Mouse (Mus musculus) 416B (cell line): ENCODE measurements around the gene Ifnl3.
A peak's percentile ranks its signal among the peaks of the same experiment; 100 is the strongest.

Experiments used
- DNase-seq: peaks from one replicate; pipeline ENCODE4 v3.0.0; 2011; ENCODE audit warnings: low read depth

The Ifnl3 gene

DNA sequence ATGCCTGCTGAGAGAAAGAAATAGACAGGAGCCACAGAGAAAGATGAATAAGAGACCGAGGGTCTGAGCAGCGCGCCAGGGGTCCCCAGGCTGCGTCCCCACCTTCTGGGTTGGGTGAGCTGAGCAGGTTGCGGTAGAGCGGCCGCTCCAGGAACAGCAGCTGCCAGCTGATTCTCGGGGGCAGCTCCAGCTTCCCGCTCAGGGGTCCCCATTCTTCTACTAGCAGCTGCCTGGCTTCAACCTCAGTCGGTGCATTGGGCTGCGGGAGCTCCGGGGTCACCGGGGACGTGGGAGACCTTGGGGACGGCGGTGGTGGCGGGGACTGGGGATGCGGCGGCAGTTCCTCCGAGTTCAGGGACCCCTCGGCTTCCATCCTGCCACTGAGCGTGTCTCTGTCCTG, 24.0 kb downstream of the Ifnl3 start:
- no peak for DNase-seq

DNA sequence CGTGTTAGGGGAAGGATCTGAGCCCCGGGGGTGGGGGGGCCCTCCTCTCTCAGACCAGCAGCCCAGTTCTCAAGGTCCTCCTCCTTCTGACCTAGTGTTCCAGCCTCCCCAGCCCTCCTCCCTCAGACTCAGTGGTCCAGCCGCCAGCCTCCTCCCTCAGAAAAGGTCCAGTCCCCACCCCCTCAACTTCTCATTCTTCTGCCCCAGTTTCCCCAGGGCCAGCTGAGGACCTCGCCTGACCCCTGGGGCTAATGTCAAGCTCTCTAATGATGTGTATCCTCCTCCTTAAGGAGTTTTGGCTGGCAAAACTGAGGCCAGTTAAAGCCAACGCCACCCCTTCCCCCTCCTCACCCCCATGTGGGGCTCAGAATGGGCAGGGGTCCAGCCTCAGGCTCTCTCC, 24.5 kb downstream of the Ifnl3 start, which contains the start of gene Nccrp1:
Nccrp1 (minus strand) TSS at position 101 of the 400 bp plus-strand sequence.
- DNase-seq, result no peak

DNA sequence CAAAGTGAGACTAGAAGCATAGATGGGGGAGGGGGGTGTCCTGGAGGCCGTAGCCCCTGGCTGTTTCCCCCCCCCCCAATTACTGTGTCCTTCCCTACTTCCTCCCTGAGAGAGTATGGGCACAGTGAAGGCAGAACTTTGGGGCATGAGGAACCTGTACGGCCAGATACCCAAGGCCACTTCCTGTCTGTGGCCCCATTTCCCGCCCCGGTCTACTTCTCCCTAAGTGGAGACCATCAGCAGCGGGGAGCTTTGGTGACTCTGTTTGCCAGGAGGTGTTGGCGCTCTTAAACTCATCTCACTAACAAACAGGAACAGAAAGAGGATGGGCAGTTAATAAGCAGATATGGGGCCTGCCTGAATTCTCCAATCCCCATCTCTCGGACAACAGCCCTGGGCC, 25.0 kb downstream of the Ifnl3 start:
- DNase-seq, result peak; percentile 81

DNA sequence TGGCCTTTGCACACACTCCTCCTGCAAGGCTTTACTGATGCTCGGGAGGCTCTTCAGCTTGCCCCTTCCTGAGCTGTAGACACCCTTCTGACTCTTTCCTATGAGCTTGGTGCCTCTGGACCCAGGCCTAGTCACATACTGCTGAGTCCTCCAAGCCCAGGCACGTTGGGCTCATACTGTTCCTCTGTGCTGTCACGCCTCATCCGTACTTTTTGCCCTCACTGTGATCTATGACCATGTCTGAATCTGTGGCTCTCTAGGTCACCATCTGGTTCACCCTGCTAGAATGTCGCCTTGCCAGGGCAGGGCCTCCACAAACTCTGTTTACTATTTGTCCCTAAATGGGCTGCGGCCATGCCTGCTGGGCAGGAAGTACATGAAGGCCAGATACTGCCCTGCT, 30.4 kb downstream of the Ifnl3 start:
- no peak for DNase-seq

DNA sequence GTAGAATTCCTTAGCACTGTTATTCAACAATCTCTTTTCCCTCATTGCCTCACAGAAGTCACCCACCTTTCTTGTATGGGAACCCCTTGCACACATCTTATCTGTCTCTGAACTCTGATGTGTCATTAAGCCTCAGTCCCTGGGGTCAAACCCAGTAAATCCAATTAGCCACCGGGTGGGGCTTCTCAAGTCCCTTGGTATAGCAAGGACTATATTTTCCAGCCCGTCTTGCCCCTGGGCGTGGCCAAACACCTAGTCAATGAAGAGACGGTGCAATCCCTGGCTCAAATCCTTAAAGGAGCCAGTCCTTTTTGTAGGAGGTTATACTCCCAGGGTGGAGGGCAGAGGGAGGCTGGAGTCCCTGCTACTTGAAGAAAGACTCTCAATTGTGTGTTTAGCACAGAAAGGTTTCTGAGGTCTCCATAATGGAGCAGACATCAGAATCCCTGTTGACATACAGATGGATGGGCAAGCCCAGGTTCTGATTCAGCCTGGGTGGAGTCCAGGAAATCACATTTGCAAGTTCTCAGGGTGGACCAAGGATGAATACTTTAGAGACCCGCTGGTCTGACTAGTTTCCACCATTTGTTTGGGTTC, 33.4 kb downstream of the Ifnl3 start:
- no peak for DNase-seq

DNA sequence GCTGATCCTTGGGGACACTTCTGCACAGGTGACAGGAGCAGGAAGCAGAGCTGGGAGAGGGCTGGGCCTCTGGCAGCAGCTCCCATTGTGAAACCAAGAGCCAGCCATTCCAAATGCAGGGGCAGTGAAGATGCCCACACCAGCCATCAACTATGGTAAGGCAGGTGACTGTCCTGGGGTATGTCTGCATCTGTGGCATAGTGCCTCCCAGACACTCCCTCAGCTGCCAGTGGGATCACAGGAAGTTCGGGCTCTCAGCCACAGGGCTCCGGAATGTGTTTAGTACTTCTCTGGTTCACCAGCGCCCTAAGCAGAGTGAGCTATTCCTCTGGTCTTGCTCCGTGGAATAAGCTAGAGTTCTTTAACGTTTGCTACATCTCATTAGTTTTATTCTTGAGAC, 34.4 kb downstream of the Ifnl3 start:
- no peak for DNase-seq

DNA sequence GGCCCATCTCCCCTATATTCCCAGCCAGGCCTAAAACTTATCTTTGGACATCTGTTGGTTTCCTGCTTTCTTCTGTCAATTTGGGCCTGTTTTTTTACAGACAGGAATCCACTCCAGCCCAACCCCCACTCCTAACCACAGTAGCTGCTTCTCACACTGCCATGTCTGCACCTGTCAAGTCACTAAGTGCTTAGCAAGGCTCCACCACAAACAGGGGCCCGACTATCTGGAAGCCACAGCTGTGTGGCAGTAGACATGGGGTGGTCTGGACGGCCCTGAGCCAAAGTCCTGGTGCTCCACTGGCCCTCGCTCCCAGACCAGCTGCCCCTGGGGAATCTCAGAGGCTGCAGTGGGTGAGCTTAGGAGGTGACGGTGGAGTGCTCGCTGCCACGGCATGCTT, 35.1 kb downstream of the Ifnl3 start:
- peak; percentile 56 for DNase-seq

DNA sequence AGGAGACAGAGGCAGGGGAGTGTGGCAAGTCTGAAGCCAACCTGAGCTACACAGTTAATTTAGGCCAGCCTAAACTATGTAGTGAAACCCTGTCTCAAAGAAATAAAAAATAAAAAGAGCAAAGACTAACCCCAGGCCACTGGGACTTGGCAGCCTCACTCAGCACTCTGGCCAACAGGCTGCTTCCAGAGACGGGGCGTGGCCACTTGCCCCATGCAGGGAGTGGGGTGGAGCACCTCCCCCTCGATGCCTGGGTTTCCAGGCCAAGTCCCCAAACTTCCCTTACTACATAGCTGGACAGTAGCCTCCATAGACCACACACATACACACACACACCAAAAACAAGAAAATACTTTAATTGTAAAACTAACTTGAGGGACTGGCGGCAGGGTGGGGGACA, 35.9 kb downstream of the Ifnl3 start:
- DNase-seq, result no peak

DNA sequence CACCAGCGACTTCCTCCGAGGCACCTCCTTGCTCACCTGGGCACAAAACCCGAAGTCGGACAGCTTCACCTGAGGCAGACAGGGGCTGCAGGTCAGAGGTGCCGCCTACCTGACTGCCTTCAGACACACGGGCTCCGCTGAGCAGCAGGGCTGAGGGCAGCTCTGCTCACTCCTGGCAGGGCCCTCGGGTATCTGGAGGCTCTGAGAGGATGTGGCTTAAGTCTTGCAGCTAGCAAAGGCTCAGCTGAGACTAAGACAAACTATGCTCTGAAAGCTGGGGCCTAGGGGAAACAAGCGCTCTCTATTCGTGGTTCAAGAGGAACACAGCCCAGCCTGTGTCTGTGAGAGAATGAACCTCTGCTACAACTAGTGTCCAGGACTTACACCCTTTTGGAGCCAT, 38.2 kb downstream of the Ifnl3 start:
- no peak for DNase-seq

DNA sequence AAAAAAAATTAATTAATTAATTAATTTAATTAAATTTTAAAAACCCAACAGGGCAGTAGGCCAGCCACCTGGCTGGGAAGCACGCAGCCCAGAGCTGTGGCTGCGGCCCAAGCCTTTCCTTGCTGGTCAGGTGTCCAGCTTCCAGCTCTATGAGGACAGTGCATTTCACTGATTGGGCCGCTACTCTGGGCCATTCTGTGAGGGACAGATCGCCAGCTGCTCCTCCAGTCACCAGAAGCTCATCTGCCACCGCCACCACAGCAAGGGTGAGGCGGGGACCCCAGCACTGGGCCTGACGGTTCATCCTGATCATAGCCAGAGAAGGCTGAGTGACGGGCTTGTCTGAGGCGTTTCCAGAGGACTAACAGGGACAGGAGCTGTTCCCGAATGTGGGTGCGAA, 39.3 kb downstream of the Ifnl3 start:
- DNase-seq, result no peak

DNA sequence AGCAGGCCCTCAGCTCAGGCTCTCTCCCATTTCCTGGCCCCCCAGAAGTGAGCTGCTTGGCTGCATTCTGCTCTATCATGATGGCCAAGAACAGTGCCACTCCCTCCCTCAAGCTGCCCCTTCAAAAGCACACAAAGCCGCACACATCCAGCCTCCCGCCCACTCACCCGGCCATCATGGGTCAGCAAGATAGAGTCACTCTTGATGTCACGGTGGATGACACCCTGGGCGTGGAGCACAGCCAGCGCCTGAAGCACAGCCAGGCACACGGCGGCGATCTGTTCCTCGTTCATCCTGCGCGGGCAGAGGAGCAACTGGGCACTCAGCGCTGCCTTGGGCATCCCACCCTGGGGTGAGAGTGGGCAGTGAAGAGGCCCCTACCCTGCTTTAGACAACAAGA, 39.7 kb downstream of the Ifnl3 start:
- DNase-seq, result no peak

DNA sequence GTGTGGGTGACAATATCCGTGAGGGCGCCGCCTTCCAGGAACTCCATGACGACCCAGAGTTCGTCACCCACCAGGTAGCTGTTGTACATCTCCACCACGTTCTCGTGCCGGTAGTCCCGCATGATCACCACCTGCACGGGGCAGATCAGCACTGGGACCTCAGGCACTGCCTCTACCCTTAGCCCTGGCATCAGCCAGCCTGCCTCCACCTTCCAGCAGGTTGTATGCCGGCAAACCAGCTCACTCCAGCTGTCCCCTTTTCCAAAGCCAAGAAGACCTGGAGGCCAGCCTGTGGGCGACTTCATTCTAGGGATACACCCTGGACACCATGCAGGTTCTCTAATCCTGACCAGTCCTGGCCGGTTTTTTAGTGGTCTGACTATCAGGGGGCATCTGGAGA, 40.3 kb downstream of the Ifnl3 start:
- no peak for DNase-seq

DNA sequence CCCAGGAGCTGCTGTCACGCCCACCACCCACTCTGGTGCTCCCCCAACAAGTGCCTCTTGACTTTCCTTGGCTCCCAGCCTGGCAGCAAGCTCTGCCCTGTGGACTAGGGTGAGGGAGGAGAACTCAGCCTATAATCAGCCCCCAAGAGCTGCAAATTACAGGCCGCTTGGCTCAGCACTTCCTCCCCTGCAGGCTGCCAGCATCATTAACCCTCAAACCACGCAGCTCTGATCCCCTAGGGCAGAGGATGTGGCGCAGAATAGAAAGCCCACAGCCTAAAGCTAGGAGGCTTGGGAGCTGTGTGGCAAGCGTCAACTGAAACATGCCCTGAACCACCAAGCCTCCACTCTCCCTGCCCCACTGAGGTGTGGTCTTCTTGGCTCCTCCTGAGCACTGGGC, 42.8 kb downstream of the Ifnl3 start:
- DNase-seq, result peak; percentile 39

DNA sequence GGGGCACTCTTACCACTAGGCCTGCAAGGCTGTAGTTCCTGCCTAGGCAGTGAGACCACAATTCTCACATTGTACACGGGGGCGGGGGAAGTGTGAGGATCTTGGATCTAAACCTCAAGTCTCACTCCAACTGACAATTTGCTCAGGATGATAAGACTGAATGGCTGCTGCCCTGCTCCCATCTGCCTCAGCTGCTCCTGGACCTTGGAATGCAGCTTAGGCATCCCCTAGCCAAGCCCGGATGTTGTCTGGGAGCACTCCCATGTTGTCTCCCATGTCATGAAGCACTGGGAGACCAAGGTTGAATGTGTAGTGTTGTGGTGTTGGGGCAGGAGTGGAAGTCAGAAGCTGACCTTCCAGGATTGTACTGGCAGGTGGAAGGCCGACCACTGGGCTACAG, 44.9 kb downstream of the Ifnl3 start:
- no peak for DNase-seq

DNA sequence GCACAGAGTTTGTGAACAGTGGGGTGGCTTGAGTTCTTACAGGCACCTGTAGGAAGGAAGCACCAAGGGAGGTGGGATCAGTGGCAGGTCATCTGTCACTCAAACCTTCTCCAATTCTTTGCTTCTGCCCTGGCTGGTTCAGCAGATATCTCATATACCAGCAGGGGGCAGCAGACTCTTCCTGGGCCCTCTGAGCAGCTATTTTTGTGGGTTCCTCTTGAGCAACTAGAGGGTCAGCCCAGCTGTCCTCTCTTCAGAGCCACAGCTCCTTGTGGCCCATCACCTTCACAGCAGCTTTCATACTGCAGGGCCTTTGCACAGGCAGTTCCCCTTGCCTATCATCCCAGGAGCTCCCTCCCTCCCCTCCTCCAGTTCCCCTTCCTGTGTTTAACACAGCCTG, 45.6 kb downstream of the Ifnl3 start:
- peak; percentile 76 for DNase-seq

DNA sequence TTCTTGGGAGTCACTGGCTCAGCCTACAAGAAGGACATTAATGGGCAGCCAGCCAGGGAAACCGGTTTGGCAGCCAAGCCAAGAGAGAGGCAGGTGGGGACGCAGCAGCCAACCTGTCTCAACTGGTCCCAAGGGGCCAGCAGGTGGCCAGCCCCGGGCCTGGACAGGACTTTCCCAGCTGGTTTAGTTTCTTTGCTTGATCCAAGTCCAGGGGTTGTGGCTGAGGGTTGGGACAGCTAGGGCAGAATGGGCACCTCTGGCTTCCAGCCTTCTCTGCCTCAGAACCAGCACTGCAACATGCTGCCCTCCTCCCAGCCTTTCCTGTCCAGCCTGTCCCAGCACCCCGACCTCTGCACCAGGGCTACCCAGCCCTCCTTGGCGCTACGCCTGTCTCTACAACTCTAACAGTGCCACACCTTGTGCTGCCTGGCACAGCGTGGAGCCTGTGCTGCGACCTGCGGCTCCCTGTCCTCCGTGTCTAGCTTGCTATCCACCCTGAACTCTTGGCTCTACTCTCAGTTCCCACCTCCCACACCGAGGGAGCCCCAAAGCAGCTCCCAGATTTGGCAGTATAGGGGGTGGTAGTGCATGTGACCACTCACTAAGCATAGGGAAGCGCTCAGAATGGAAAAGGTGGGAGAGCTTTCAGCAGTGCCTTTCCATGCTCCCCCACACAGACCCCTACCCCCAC, 47.8 kb downstream of the Ifnl3 start:
- DNase-seq, result no peak

DNA sequence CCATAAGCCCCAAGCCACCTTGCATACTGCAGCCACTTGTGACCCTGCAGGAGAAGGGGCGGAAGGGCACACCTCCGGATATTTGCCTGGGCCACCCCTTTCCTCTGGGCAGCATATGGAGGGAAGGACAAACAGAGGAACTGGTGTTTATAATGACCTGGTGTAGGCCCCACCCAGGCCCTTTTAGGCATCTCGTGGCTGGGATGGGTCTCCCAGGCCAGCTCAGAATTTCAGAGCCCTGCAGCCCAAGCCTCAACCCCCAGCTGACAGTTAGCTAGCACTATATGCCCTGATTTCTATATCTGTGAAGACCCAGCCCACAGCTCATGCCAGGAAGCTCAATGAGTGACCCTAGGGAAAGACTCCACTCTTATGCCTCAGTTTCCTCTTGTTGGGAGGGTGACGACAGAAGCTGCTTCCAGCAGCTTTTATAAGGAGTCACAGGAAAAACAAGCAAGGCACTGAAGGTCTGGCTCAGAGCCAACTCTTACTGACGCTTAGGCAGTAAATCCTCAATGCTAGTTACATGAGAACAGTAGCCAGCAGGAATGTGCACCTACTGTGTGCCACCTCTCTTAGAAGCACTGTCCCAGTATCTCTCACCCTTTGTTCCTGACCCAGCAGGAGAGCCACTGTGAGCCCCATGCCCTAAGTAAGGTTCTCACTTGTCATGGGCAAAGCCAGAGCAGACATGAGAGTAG, 48.5 kb downstream of the Ifnl3 start:
- peak; percentile 26 for DNase-seq

DNA sequence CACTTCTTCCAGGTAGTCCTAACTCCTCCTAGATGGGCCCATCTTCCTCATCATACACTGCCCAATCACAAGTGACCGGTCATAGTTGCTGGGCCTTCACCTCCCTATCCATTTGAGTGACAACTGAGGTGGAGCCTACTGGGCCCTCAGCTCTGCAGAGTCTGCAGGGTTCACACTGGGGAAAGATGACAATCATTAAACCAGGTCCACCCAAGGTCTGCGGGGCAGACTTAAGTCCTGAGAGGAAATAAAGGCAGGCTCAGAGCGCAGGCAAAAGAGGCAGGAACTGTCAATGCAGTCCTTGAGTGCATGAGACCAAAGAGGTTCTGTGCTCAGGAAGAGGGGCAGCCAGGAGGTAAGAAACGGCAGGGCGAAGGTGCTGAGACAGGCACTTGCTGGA, 50.1 kb downstream of the Ifnl3 start:
- DNase-seq, result no peak

DNA sequence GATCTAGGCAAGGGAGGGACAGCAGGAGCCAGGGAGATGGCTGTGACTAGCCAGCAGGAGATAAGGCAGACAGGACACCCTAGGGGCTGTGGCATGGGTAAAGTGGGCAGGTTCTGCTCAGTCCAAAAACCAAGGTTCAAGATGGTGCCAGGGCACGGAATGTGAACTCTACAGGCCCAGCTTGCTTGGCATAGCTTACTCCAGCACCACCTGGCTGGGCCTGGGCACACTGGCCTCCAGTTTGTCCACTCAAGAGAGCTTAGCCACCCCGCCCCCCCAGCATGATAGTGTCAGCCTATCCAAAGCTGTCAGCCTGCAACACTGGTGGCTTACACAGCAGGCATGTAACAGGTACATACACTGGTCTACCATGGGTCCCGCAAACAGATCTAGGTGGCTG, 50.6 kb downstream of the Ifnl3 start:
- no peak for DNase-seq
